ENCODE assay signal across 24 mouse cellular contexts in genomic region chr3:68662386-68662785, GRCm38 (mm10). TPM values are rescaled to one million over a fixed set of nuclear protein-coding genes. Genes with fewer than 3 reads are reported as not detected.
DNase-seq lines count a peak whose midpoint lies in the region; ATAC-seq and TF ChIP-seq lines count a peak whose summit lies in the region.
"Had no signal": no experiment of that assay in that cellular context is flagged by ENCODE, and none has a peak within 500 bp of the region (broad histone marks: within the 10 kb centered on the region; RNA-seq: fewer than 3 reads in every experiment).

No protein-coding gene starts in this region.

- DNase-seq in layer of hippocampus, adult 2 months (ENCODE audit: low spot score in 2 of 2), result no peak
- DNase-seq in layer of hippocampus, adult 18-20 months (ENCODE audit: low spot score in 2 of 2), result no peak
- no peak for DNase-seq in spleen, adult 18-20 months
- DNase-seq in thymus, postnatal 14 days, result no peak
- DNase-seq: adrenal gland, postnatal 10 days; adrenal gland, postnatal 36 days; cerebellum, adult 18-20 months; cerebellum, adult 9-10 months; cerebellum, postnatal 14 days; forebrain, postnatal 0 days; gastrocnemius, adult 2 months; gastrocnemius, postnatal 14 days; heart, adult 2 months had no signal

- ATAC-seq in granulocyte monocyte progenitor cell, adult 5-6 weeks (replicated peaks; ENCODE audit: poor library complexity, severe bottlenecking), result peak; percentile 79
- peak; percentile 69 for ATAC-seq in megakaryocyte progenitor cell, adult 5-6 weeks (replicated peaks; ENCODE audit: poor library complexity)
- ATAC-seq: activated CD4-positive, CD25-positive, alpha-beta regulatory T cell, adult 4 months; CD4-positive, CD25-positive, alpha-beta regulatory T cell, adult 4 months; forebrain, embryonic 14.5 days; forebrain, postnatal 0 days had no signal

- no peak overlapping the region for H3K4me3 ChIP-seq in layer of hippocampus, adult 2 months
- H3K4me3 ChIP-seq: embryonic facial prominence, embryonic 12.5 days; embryonic facial prominence, embryonic 15.5 days; gastrocnemius, adult 2 months; heart, adult 2 months; heart, embryonic 10.5 days; hindbrain, embryonic 12.5 days; hindbrain, embryonic 15.5 days had no signal

- H3K27ac ChIP-seq in layer of hippocampus, adult 2 months, result 0 out of 2 replicates have a peak overlapping the region, but pooled peaks have one; percentile 19
- H3K27ac ChIP-seq: embryonic facial prominence, embryonic 12.5 days; embryonic facial prominence, embryonic 15.5 days; gastrocnemius, adult 2 months; heart, adult 2 months; heart, embryonic 10.5 days; hindbrain, embryonic 12.5 days; hindbrain, embryonic 15.5 days had no signal

- TF ChIP-seq CTCF in layer of hippocampus, adult 2 months (conservative IDR thresholded peaks at IDR 0.05), result no peak

RNA-seq across cellular contexts. Expression of gene Il12a, which starts 28.1 kb away (rescaled TPM):
- total RNA-seq in layer of hippocampus, adult 2 months (2021), result 1 to 10 TPM; 1.0 to 1.3 TPM
- 1 to 10 TPM in 1 of 2 experiments, under 1 TPM in 1; 0.76 to 1.0 TPM for total RNA-seq in layer of hippocampus, adult 18-20 months (2021)
- total RNA-seq in granulocyte monocyte progenitor cell, adult 5-6 weeks (2014; fragmentation: Nextera tagmentation), result 36.2 and 43.0 TPM in 2 replicates
- total RNA-seq in granulocyte monocyte progenitor cell, adult 5-6 weeks (2017), result 28.3 and 28.6 TPM in 2 replicates
- 41.2 and 51.4 TPM in 2 replicates for total RNA-seq in megakaryocyte progenitor cell, adult 5-6 weeks (2015)
- 30.2 and 46.1 TPM in 2 replicates for total RNA-seq in megakaryocyte progenitor cell, adult 5-6 weeks (2017)
- total RNA-seq: forebrain, postnatal 0 days; MEL had no signal

Comparison
In these comparisons a context has a peak if more than half of its experiments do, and no peak if none do; other contexts are left out.
1. RNA of gene Il12a, which starts 28.1 kb away (total RNA-seq): 30.2 to 51.4 TPM in megakaryocyte progenitor cell, adult 5-6 weeks and 28.3 to 43.0 TPM in granulocyte monocyte progenitor cell, adult 5-6 weeks; 1.0 to 1.3 TPM in layer of hippocampus, adult 2 months and 0.76 to 1.0 TPM in layer of hippocampus, adult 18-20 months; every median in the first group is over 10 times any median in the second.